Mouse (Mus musculus): ENCODE data around the gene Rlf.
A peak's percentile ranks its signal among the peaks of the same experiment; 100 is the strongest.
"Not testable (repeated sequence)": the region's sequence is repeated elsewhere in the genome, so short reads cannot be mapped to it uniquely, and the experiment has no call there.

Rlf gene

DNA sequence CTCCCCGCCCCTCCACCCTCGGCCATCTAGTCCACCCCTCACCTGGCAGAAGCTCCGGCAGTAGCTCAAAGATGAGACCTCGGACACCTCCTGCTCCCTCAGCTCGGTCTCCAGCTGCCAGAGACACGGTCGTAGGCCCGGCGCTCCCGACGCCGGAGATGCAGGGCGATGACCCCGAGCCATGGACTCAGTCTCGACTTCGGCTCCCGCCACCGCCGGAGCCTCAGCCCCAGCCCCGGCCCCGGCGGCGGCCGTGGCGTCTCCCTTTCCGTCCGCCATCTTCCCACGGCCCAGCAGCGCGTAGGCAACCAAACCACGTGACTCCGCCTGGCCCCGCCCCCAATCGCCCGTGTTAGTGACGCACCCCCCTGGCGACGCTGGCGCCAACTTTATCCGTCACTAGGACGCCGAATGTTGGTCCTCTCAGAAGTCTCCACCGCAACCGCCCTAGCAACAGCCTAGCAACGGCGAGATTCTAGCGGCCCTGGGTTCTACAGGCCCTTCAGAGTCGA is at the start of gene Rlf:
TSS of gene Rlf (minus strand) at position 292 of the 512 bp plus-strand sequence.
- peak; percentile 98 for DNase-seq (ENCODE audit: low spot score)

- DNase-seq (ENCODE audit: low spot score) = no peak
Measured at GRCm38 (mm10) chr4:121241612-121242000, 26.7 kb upstream of the Rlf start.

DNA sequence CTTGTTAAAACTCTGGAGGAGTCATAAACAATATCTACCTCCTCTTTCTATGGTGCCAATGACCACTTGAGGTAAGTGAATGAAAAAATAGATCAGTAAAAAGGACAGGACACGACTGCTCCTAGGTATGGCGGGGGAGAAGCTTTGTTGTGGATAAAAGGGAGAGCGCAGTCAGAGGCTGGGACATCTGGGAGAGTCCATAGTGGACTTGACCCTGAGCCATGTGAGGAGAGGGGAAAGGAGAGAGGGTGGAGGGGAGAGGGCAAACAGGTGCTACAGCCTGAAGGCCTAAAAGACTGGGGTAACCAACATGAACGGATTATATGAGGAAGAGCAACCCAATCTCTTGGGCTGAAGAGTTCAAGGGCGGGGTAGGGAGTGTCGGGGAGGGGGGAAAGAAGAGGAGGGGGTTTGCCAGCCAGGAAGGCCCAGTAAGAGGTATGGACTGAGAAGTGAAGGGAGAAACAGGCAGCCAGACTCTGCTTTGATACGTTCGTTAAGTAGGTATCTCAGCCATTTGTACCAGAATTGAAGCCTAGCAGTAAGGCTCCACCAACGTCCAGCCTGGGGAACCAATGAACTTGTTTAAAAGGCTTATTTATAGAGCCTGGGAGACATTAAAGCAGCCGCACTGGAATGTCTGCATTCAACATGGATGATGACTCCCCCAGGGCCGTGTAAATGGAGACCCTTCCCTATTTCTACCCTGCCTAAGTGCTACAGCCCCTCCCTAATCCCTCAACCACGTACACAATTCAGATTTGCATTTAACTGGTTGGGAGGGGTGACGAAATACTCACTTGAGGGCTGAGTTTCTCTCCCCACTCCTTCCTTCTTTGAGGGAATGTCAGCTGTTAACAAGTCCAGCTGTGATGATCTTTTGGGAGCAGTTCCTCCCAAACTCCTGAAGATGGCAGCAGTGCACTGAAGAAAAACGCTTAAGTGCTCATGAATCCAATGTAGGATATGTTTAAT is 26.0 kb upstream of the Rlf start:
- DNase-seq (ENCODE audit: low spot score) = no peak

DNA sequence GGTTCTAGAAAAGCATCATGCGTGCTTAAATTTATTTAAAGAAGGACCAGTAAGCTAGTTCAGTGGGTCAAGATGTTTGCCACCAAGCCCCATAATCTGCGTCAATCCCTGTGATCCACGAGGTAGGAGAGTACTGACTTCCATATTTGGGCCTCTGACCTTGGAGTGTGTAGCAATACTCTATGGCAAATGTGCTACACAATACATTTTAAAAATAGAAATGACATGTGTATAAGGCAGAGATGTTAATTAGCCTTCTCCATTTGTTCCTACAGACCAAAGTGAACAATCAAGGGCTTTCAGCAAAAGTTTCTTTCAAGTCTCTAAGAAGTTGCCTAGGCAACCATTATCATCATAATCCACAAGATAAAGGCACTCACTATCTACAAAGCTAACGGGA is 25.0 kb upstream of the Rlf start:
- DNase-seq (ENCODE audit: low spot score) = no peak

- DNase-seq (ENCODE audit: low spot score) = no peak
Measured at GRCm38 (mm10) chr4:121231772-121232414, 17.0 kb upstream of the Rlf start.

DNA sequence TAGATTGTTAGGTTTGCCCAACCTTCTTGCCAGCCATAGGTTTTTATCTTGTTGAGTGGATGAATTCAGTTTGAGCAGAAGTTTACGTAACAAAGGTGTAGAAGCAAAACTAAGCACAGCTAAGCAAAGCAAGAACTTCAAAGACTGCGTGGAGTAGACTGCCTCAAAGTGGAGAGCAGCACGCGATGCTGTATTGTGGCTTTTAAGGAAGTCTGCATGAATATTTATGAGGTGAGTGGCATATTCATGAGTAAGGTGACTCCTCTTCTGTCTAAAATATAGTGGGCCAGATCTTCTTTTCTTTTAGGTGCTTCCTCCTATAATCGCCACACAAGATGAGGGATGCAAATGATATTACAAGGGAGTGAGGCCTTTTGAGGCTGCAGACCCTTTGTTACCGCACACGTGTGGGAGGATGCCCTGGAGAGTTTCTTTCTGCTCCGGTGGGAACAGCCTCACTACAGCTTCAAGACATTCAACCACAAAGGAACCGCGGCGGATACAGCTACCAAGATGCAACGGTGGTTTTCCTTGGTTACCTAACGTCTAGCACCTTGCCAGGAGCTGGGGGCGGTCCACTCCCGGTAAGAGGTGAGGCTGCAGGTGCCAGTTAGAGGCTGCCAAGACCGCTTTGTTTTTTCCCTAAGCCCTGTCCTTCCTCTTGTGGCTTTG is 16.2 kb upstream of the Rlf start:
- no peak for DNase-seq (ENCODE audit: low spot score)

GRCm38 (mm10) chr4:121227072-121227471 is 12.2 kb upstream of the Rlf start:
- no peak for DNase-seq (ENCODE audit: low spot score)

DNA sequence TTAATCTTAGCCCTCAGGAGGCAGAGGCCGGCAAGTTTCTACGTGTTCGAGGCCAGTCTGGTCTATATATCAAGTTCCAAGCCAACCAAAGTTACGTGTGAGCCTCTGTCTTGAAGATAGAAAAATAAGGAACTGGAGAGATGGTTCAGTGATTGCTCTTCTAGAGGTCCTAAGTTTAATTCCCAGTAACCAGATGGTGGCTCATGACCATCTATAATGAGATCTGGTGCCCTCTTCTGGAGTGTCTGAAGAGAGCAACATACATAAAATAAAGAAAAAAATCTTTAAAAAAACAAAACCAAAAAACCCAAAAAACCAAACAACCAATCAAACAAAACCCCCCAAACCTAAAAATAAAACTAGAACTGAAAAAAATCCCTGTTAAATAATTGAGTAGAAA is 10.3 kb upstream of the Rlf start:
- no peak for DNase-seq (ENCODE audit: low spot score)

DNA sequence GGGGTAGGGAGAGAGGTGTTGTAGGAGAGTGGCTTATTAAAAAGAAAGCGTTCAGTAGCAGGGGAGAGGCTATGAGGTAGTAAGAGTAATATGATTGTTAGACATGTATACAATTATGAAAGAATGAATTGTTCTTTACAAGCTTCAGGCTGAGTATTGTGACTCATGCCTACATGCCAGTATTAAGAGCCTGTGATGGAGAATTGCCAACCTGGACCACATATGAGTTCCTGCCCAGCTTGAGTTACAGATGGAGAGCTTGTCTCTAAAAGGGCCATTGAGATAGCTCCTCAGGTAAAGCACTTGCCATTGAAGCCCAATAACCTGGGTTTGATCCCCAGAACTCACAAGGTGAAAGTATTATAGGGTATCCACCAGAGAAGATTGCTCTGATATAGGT is 8.3 kb upstream of the Rlf start:
- DNase-seq (ENCODE audit: low spot score) = no peak

- DNase-seq (ENCODE audit: low spot score) = no peak
Measured at GRCm38 (mm10) chr4:121216216-121216615, 1.3 kb upstream of the Rlf start.

DNA sequence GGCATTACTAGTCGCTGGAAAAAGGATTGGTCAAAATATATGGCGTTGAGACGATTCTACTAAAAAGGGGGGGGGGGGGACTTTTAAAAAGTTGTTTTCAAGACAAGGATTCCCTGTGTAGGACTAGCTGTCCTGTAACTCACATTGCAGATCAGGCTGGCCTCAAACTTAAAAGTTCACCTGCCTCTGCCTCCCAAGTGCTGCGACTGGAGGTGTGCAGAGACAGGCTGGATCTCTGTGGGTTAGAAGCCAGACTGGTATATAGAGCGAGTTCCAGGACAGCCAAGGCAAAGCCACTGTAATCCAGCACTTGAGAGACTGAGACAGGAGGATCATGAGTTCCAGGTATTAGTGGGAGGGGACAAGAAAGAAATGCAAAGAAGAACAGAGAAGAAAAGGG is 605 bp upstream of the Rlf start:
- DNase-seq (ENCODE audit: low spot score) = no peak

DNA sequence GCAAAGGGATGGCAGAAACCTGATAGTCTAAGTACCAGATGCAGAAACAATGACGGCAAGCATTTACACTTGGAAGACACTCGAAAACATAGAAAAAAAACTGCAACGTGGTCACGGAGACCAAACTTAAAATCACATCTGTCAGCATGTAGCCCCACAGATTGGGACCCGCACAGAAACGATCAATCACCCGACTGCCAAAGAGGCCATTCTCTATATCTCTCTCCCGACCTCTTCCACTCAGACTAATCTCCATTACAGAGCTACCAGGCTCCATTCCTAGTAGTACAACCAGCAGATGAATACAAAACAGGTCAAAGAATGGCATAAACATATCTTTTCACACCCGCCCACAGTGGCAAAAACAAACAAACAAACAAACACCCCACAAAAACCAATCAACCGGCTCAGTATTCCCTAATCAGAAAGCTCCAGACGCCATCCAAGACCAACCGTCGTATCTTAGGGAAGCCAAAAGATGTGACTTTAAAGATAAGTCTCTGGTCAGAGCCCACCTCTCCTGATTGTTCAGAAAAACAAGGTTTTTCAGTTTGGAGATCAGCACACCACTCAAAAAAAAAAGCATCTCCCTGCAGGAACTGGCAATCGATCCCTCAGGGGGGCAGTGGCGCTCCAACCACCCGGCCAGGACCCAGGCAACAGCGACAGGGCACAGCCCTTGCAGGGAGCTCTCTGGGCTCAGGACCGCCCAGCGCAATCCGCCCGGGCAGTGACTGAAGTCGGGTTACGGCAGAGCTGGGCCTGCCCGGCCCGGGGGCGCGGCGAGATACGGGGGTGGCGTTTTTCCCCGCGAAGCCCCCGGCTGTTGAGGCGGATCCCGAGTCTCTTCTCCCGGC is 720 bp downstream of the Rlf start:
- DNase-seq (ENCODE audit: low spot score) = peak; percentile 80

- DNase-seq (ENCODE audit: low spot score) = no peak
Measured at GRCm38 (mm10) chr4:121208911-121209310, 6.0 kb downstream of the Rlf start.

- DNase-seq (ENCODE audit: low spot score) = no peak
Measured at GRCm38 (mm10) chr4:121197856-121198255, 17.0 kb downstream of the Rlf start.

GRCm38 (mm10) chr4:121196995-121197394 is 17.9 kb downstream of the Rlf start:
- DNase-seq (ENCODE audit: low spot score) = no peak

GRCm38 (mm10) chr4:121196205-121196604 is 18.7 kb downstream of the Rlf start:
- no peak for DNase-seq (ENCODE audit: low spot score)

- no peak for DNase-seq (ENCODE audit: low spot score)
Measured at GRCm38 (mm10) chr4:121194736-121195135, 20.1 kb downstream of the Rlf start.

DNA sequence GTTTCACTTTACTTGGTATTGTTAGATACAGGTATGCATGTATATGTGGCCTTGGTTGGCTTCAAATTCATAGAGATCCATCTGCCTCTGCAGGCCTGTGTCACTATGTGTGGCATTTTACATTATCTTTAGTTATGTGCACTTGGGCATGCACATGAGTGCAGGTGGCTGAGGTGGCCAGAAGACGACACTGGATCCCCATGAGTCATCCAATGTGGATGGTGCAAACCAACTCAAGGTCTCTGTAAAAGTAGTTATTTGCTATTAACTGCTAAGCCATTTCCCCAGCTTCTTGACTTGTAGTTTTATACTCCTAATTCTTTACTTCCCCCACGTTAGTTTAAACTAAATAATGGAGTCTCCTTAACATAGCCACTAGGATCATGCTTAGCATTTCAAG is 22.6 kb downstream of the Rlf start:
- DNase-seq (ENCODE audit: low spot score) = no peak

DNA sequence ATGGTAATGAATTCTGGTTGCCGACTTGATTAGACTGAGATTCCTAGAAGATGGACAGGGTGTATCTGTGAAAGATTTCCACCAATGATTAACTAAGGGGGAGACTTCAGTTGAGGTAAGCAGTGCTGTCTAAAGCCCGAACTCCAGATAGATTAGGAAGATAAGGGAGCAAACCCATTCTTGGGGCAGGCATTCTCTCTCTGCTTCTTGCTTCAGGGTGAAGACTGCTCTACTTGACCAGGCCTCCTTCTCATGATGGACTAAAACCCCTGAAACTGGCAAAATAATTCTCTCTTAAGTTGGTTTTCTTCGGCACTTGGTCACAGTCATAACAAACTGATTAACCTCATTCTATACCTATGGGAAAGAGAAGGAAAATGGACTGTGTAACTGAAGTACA is 25.5 kb downstream of the Rlf start:
- DNase-seq (ENCODE audit: low spot score) = no peak

DNA sequence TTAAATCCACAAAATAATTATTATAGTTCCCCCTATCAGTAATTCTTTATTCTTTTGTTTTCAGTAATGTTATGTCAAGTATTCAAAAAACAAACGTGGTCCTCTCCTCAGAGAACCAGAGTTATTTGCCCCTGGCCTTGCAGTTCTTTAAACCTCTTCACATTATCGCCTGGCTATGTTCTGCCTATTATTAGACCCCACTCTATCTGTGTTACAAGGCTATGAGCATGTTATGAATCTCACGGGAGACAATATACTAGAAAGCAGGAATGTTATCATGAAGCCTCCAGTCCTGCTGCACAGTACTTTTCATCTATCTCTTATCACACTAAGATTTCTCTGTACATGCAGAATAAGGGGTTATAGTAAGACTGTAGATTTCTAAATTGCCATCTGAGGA is 35.2 kb downstream of the Rlf start:
- no peak for DNase-seq (ENCODE audit: low spot score)

DNA sequence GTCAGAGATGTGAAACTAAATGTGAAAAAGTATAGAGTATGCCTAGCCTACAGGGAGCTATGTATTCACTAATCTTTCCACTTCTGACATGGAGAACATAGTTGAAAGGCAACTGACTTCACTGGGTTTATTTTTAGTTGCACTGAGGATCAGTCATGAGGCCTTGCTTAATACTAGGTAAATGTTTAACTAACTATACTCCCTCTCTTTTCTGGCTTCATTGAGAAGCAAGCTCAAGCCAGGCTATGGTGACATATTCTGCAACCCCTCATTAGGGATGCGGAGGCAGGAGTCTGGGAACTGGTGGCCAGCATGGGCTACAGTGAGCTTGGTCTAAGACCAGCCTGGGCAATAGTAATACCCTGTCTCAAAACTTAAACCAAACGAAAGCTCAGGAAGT is 47.2 kb downstream of the Rlf start:
- no peak for DNase-seq (ENCODE audit: low spot score)

DNA sequence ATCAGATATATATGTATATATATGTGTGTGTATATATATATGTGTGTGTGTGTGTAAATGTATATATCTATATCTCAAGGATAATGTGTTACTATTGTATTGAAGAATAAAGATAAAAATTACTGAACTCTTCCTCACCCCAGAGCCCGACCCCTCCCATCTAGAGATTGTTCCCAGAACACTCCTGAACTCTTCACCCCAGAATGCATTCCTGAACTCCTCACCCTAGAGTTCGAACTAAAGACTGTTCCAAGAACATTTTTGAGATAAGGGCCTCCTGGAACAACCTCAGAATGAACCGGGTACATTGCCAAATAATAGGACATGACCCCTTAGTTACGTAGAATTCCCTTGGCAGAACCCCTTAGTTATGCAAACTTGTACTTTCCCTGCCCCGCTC is 48.2 kb downstream of the Rlf start:
- DNase-seq (ENCODE audit: low spot score) = not testable (repeated sequence)

All from testis, postnatal 14 days (tissue).